Mouse (Mus musculus) midbrain, embryonic 11.5 days (tissue): ENCODE measurements around the gene Crat. TPM values are rescaled to one million over a fixed set of nuclear protein-coding genes. Genes with fewer than 3 reads are reported as not detected.
A peak's percentile ranks its signal among the peaks of the same experiment; 100 is the strongest.

Experiments used
- ATAC-seq: fragments of 200-750 bp; cut with Nextera tagmentation; 2 replicates; pipeline ENCODE4 v1.8.0; 2017; ENCODE audit warnings: moderate TSS enrichment, moderate library complexity; ENCODE audit not compliant: low FRiP score
- DNase-seq: peaks from one replicate; pipeline ENCODE4 v3.0.0; 2015; ENCODE audit warnings: low spot score; ENCODE audit errors: missing footprints
- H3K27ac ChIP-seq: fragments of 300-500 bp; sonication (generic); 2 replicates; pipeline ENCODE4 v1.5.1; 2014; ENCODE audit warnings: low read depth, low read length
- H3K27me3 ChIP-seq: fragments of 300-500 bp; sonication (generic); 2 replicates; pipeline ENCODE4 v1.6.1; 2014; ENCODE audit warnings: mild to moderate bottlenecking, low read length, moderate library complexity, mixed read lengths; ENCODE audit not compliant: control insufficient read depth, insufficient read depth
- H3K36me3 ChIP-seq: fragments of 300-500 bp; sonication (generic); 2 replicates; pipeline ENCODE4 v1.6.1; 2014; ENCODE audit warnings: mild to moderate bottlenecking, low read length, moderate library complexity, mixed read lengths; ENCODE audit not compliant: control insufficient read depth, insufficient read depth
- H3K4me1 ChIP-seq: fragments of 300-500 bp; sonication (generic); 2 replicates; pipeline ENCODE4 v1.6.1; 2014; ENCODE audit warnings: low read length; ENCODE audit not compliant: control insufficient read depth, insufficient read depth
- H3K4me2 ChIP-seq: fragments of 300-500 bp; sonication (generic); 2 replicates; pipeline ENCODE4 v1.6.1; 2014; ENCODE audit warnings: mild to moderate bottlenecking, moderate library complexity
- H3K4me3 ChIP-seq: fragments of 300-500 bp; sonication (generic); 2 replicates; pipeline ENCODE4 v1.5.1; 2014; ENCODE audit warnings: low read depth, low read length
- H3K9ac ChIP-seq: fragments of 300-500 bp; sonication (generic); 2 replicates; pipeline ENCODE4 v1.6.1; 2014; ENCODE audit warnings: low read length
- H3K9me3 ChIP-seq: fragments of 300-500 bp; sonication (generic); 2 replicates; pipeline ENCODE4 v1.6.1; 2016; ENCODE audit warnings: low read length; ENCODE audit not compliant: control insufficient read depth
- WGBS: fragments of 180-500 bp; shearing (Covaris S2); extraction: QIAGEN DNeasy Blood & Tissue Kit; methylation state at CpG from one replicate; pipeline ENCODE4 v1.1.7; 2014; 5-methylcytosine and 5-hydroxymethylcytosine counted together
- polyA plus RNA-seq: library from polyadenylated mRNA; unstranded; fragments of >200 nt; fragmentation: Nextera tagmentation; extraction: Ambion mirVana; gene quantifications from 2 replicates; pipeline ENCODE4 v1.2.1, GENCODE M21; 2014

Gene Crat
- polyA plus RNA-seq, 1 experiment from 2014 or later, result 23.7 TPM

DNA sequence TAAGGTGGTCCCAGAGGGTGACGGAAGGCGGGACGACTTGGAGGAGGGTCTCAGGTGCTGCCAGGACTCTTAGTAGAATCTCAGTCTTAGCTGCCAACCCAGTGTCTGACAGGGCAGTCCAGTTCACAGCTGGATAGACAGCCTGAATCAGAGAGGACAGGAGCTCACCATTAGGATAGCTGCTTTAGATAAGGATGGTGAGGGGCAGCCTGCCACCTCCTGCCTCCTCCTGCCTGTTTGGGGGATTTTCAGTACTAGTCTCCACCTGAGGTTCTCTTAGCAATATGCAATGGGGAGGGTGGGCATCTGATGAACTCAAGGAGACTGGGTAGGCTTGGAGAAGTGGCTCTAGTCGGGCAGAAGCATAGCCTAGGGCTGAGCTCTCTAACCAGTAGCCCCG lies 932 bp downstream of the Crat start:
- H3K4me1 ChIP-seq, result peaks cover 24% of the 10 kb centered on the region; the same call in 1 of the 2 replicates
- H3K4me3 ChIP-seq, result peak overlapping the region; percentile 71
- WGBS, result 50% methylated on average over 5 of the region's 5 CpGs

DNA sequence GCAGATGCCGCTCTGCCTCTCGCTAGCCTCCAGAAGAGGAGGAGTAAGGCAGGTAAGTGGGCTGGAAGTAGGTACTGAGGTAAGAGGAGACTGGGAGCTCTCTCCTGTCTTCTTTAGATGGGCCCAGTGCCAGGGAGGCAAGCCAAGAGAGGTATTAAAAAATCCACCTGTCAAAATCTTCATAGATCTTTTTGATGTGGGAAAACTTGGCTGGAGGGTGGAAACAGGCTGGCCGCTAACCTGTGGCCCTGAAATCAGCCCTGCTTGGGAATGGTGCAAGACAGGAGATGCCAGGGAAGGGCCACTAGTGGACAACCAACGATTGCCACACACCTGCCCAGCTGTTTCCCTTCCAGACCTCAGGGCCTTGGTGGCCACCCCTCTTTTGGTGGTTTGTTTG lies 1.5 kb downstream of the Crat start:
- ATAC-seq, result no peak
- DNase-seq, result no peak
- 87% methylated on average over 4 of the region's 4 CpGs for WGBS
- no peaks in the 10 kb centered on the region for H3K9me3 ChIP-seq
- no peak overlapping the region for H3K27ac ChIP-seq
- H3K9ac ChIP-seq, result no peak overlapping the region
- H3K4me3 ChIP-seq, result no peak overlapping the region
- no peak overlapping the region for H3K4me2 ChIP-seq
- peaks cover 22% of the 10 kb centered on the region; the same call in 1 of the 2 replicates for H3K4me1 ChIP-seq
- no peaks in the 10 kb centered on the region for H3K27me3 ChIP-seq
- H3K36me3 ChIP-seq, result no peaks in the 10 kb centered on the region

More for the DNA sequence above, 932 bp downstream of the Crat start:
- no peaks in the 10 kb centered on the region for H3K27me3 ChIP-seq
- H3K9ac ChIP-seq, result peak overlapping the region; percentile 95
- H3K27ac ChIP-seq, result no peak overlapping the region
- peak overlapping the region; percentile 72 for H3K4me2 ChIP-seq
- no peaks in the 10 kb centered on the region for H3K36me3 ChIP-seq
- no peaks in the 10 kb centered on the region for H3K9me3 ChIP-seq
- no peak for DNase-seq
- no peak for ATAC-seq

DNA sequence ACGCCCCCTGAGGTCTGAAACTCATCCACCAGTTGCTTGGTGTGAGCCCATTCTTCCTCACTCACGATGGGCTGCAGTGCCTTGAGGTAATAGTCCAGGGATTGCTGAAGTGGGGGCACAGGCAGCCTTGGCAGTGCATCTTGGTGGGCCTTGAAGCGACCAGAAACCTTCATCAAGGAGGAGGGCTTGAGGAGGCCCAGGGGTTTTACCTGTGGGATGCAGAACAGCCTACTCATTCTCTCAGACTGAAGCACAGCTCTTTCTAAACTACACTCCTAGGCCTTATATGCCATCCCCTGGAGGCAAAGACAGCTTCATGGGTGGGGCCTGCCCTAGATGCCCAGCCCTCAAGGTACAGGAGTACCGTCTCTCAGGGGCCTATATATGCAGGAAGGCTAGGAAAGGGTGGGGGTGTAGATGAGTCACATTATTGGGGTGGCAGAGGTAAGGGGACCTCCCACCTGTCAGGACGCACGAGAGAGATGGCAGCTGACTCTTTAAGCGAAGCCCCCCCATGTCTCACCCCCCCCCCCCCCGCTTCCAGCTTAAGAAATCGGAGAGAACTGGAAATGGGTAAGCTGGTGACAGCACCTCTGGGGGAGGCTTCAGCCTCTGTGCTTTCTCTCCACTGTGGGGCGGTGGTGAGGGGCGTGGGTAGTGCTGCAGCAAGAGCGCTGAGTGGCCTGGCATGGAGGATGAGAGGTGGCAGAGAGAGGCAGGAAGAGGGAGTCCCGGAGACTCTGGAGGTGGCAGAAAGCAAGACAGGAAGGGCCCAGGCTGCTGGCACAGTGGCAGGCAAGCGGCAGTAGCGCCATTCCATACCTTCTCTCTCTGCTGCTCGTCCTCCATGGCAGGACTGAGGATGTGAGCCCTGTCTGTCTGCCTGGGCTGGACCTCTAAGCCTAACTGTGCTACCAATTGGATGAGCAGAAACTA lies 2.3 kb downstream of the Crat start:
- WGBS, result 76% methylated on average over 16 of the region's 16 CpGs
- H3K4me1 ChIP-seq, result peaks cover 14% of the 10 kb centered on the region; the same call in 1 of the 2 replicates
- DNase-seq (no peak), ATAC-seq (no peak)
- H3K36me3 ChIP-seq, result no peaks in the 10 kb centered on the region
- H3K9me3 ChIP-seq, result no peaks in the 10 kb centered on the region
- H3K4me3 ChIP-seq, result no peak overlapping the region
- H3K9ac ChIP-seq, result peak overlapping the region; percentile 16; the same call in 1 of the 2 replicates
- H3K27me3 ChIP-seq, result no peaks in the 10 kb centered on the region
- no peak overlapping the region for H3K27ac ChIP-seq
- no peak overlapping the region for H3K4me2 ChIP-seq

DNA sequence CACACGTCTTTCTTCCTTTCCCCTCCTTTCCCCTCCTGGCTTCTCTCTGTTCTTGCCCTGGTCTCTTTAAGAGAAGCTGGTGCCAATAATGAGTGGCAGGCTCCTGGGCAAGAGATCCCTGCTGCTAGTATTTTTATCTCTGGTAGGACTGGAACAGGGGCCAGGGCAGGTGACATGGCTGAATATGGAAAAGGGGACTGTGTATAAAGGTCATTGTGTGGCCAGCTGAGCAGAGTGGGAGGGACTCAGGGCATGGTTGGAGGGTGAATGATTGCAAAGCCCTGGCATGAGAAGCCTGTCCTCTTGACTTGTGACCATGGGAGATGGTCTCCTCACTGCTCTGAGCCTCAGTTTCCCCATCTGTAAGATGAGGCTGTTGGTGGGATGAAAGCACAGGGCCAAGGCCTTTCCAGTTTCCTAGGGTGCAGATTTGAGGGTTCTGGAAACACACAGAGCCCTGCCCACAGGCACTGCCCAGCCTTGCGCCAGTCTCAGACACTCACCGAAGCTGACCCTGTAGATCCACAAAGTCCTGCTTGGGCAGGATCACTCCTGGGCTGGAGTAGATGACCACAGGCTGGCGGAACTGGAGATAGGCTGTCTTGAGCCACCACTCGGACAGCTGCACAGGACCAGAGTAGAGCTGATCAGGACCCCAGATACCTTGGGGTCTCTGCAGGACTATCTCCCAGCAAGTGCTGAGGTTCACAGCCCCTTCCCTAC lies 6.0 kb downstream of the Crat start:
- ATAC-seq (no peak), DNase-seq (no peak)
- Histone ChIP-seq H3K9me3 (no peaks in the 10 kb centered on the region), H3K4me1 (peaks cover 3% of the 10 kb centered on the region; the same call in 1 of the 2 replicates), H3K9ac (no peak overlapping the region), H3K27me3 (no peaks in the 10 kb centered on the region), H3K4me2 (no peak overlapping the region), H3K27ac (no peak overlapping the region), H3K36me3 (no peaks in the 10 kb centered on the region), H3K4me3 (no peak overlapping the region)
- WGBS, result 92% methylated on average over 5 of the region's 5 CpGs

DNA sequence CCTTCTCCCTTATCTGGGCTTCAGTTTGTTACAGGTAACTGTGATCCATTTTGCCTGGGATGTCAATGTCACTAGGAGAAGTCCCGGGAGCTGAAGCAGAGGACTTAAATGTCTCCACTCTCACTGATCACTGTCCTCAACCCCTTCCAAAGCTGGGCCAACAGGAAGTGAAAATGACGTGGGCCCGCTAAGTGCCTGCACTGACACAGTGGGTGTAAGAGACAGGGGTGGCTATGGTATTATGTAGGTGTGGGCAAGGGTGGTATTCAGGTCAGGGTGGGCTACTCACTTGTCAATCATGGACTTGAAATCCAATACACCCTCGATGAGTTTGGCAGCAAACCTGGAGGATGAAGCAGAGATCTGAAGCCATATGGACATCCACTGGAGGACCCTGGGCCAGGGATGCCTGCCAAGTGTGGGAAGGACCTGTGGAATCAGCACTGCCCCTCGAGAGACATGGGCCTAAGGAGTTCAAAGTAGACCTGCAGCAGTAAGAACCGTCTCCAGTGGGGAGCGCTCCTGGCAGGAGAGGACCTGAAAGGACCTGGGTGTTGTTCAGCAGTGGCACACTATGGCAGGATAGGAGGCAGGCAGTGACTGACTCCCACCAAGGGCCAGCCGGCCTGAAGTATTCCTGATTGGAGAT lies 7.0 kb downstream of the Crat start:
- ATAC-seq, result no peak
- no peaks in the 10 kb centered on the region for H3K36me3 ChIP-seq
- 88% methylated on average over 8 of the region's 8 CpGs for WGBS

DNA sequence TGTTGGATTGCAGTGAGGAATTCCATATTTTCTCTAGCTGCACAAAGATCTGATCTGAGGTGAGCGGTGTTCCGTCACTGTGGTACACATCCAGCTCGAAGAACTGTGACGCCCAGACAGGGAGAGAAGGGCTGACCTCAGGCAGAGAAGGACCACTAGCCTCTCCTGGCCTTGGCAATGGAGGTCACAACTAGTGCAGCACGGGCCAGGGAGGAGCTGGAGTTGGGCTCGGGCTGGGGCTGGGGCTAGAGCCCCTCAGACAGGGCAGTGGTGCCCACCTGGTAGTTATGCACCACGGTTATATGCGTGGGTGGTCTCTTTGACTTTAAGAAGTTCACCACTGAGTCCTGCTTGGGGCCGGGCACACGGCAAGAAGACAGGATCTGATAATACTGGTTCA lies 7.8 kb downstream of the Crat start:
- no peak overlapping the region for H3K9ac ChIP-seq
- 92% methylated on average over 10 of the region's 10 CpGs for WGBS
- DNase-seq (no peak), ATAC-seq (no peak)
- no peaks in the 10 kb centered on the region for H3K36me3 ChIP-seq
- H3K4me2 ChIP-seq, result no peak overlapping the region
- no peak overlapping the region for H3K27ac ChIP-seq
- no peaks in the 10 kb centered on the region; the same call in 1 of the 2 replicates for H3K27me3 ChIP-seq
- no peaks in the 10 kb centered on the region for H3K4me1 ChIP-seq
- no peak overlapping the region for H3K4me3 ChIP-seq
- H3K9me3 ChIP-seq, result no peaks in the 10 kb centered on the region

More for the DNA sequence above, 7.0 kb downstream of the Crat start:
- Histone ChIP-seq H3K4me1 (no peaks in the 10 kb centered on the region), H3K9me3 (no peaks in the 10 kb centered on the region), H3K4me2 (no peak overlapping the region), H3K9ac (no peak overlapping the region), H3K4me3 (no peak overlapping the region), H3K27ac (no peak overlapping the region), H3K27me3 (no peaks in the 10 kb centered on the region)
- no peak for DNase-seq

DNA sequence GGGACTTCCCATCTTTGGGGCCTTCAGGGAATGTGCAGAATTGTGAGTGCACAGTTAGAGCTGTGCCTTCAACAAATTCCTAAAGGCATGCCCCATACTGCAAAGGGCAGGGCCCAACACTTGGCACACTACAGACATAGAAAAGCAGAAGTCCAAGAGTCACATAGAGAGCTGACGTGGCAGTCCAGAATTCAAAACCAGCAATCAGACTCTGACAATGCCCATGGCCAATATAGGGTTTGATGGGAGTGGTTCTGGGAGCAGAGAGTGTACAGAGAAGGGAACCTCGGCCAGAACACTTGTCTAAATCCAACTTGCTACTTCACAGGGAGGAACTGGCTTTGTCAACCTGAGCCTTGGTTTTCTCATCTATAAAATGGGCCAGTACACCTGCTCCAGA lies 8.4 kb downstream of the Crat start:
- no peak for DNase-seq
- WGBS, result 90% methylated on average over 2 of the region's 2 CpGs
- H3K4me1 ChIP-seq, result no peaks in the 10 kb centered on the region
- no peak overlapping the region for H3K9ac ChIP-seq
- no peaks in the 10 kb centered on the region; the same call in 1 of the 2 replicates for H3K27me3 ChIP-seq
- H3K4me2 ChIP-seq, result no peak overlapping the region
- no peak for ATAC-seq
- H3K4me3 ChIP-seq, result no peak overlapping the region
- H3K36me3 ChIP-seq, result no peaks in the 10 kb centered on the region
- H3K9me3 ChIP-seq, result no peaks in the 10 kb centered on the region
- no peak overlapping the region for H3K27ac ChIP-seq

DNA sequence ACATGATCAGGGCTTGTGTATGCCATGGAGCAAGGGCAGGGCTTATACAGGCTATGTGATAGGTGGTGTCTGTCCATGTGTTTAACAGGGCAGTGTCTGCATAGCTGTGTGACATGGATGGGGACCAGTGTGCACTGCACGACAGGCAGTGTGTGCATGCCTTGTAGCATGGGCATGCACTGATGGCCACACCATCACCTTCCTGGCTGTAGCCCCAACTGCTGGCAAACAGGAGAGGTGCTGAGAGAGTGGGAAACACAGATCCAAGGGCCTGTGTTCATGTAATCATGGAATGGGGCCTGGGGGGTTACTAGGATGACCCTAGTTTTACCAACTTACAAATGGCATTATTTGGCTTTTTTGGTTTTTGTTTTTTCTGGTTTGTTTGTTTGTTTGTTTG lies 11.7 kb downstream of the Crat start:
- no peaks in the 10 kb centered on the region for H3K36me3 ChIP-seq
- no peak for ATAC-seq
- no peaks in the 10 kb centered on the region; the same call in 1 of the 2 replicates for H3K27me3 ChIP-seq
- no peaks in the 10 kb centered on the region for H3K9me3 ChIP-seq
- no peak overlapping the region for H3K27ac ChIP-seq
- H3K4me1 ChIP-seq, result peaks cover 21% of the 10 kb centered on the region
- 91% methylated on average over 1 of the region's 1 CpGs for WGBS
- no peak overlapping the region for H3K9ac ChIP-seq
- no peak overlapping the region for H3K4me3 ChIP-seq
- no peak overlapping the region for H3K4me2 ChIP-seq
- DNase-seq, result no peak
